Mouse (Mus musculus) embryonic facial prominence, embryonic 11.5 days (tissue): ENCODE measurements around the gene Bbs1. TPM values are rescaled to one million over a fixed set of nuclear protein-coding genes. Genes with fewer than 3 reads are reported as not detected.

Experiments used
- ATAC-seq: fragments of 200-750 bp; cut with Nextera tagmentation; replicated peaks from 2 replicates; pipeline ENCODE4 v1.8.0; 2017; ENCODE audit warnings: low read depth; ENCODE audit not compliant: insufficient number of reproducible peaks, low FRiP score, low TSS enrichment
- DNase-seq: peaks from one replicate; pipeline ENCODE4 v3.0.0-alpha.2; 2015; ENCODE audit warnings: low spot score
- H3K27ac ChIP-seq: fragments of 300-500 bp; sonication (generic); replicated peaks from 2 replicates; pipeline ENCODE4 v1.5.1; 2014; ENCODE audit warnings: mild to moderate bottlenecking, low read depth, low read length, control low read depth
- H3K27me3 ChIP-seq: fragments of 300-500 bp; sonication (generic); 2 replicates; pipeline ENCODE4 v1.6.1; 2014; ENCODE audit warnings: mild to moderate bottlenecking, low read length, moderate library complexity, mixed read lengths; ENCODE audit not compliant: control insufficient read depth, insufficient read depth
- H3K36me3 ChIP-seq: fragments of 300-500 bp; sonication (generic); replicated peaks from 2 replicates; pipeline ENCODE4 v1.6.1; 2014; ENCODE audit warnings: low read depth, mild to moderate bottlenecking, low read length, moderate library complexity, mixed read lengths; ENCODE audit not compliant: control insufficient read depth, insufficient read depth
- H3K4me1 ChIP-seq: fragments of 300-500 bp; sonication (generic); 2 replicates; pipeline ENCODE4 v1.6.1; 2014; ENCODE audit warnings: low read length, mixed read lengths; ENCODE audit not compliant: control insufficient read depth, insufficient read depth
- H3K4me2 ChIP-seq: fragments of 300-500 bp; sonication (generic); 2 replicates; pipeline ENCODE4 v1.6.1; 2014; ENCODE audit warnings: low read depth, mild to moderate bottlenecking, control low read depth, low read length, moderate library complexity
- H3K4me3 ChIP-seq: fragments of 300-500 bp; sonication (generic); 2 replicates; pipeline ENCODE4 v1.5.1; 2014; ENCODE audit warnings: low read depth, low read length, control low read depth
- H3K9ac ChIP-seq: fragments of 300-500 bp; sonication (generic); replicated peaks from 2 replicates; pipeline ENCODE4 v1.6.1; 2014; ENCODE audit warnings: mild to moderate bottlenecking, control low read depth, low read length
- H3K9me3 ChIP-seq: fragments of 300-500 bp; sonication (generic); replicated peaks from 2 replicates; pipeline ENCODE4 v1.6.1; 2016; ENCODE audit warnings: mild to moderate bottlenecking, low read length, inconsistent platforms, mixed read lengths; ENCODE audit not compliant: control insufficient read depth
- WGBS: fragments of 180-500 bp; shearing (Covaris S2); extraction: QIAGEN DNeasy Blood & Tissue Kit; methylation state at CpG from one replicate; pipeline ENCODE4 v1.1.7; 2014; 5-methylcytosine and 5-hydroxymethylcytosine counted together
- polyA plus RNA-seq: library from polyadenylated mRNA; unstranded; fragments of >200 nt; fragmentation: Nextera tagmentation; extraction: Ambion mirVana; gene quantifications from 2 replicates; pipeline ENCODE4 v1.2.1, GENCODE M21; 2014

Gene Bbs1
- polyA plus RNA-seq, 1 experiment from 2014 or later: 4.8 TPM

- Histone ChIP-seq H3K27ac (no peak overlapping the region), H3K4me1 (no peaks in the 10 kb centered on the region), H3K36me3 (no peaks in the 10 kb centered on the region), H3K9ac (no peak overlapping the region), H3K4me3 (no peak overlapping the region), H3K9me3 (no peaks in the 10 kb centered on the region), H3K4me2 (no peak overlapping the region), H3K27me3 (peaks cover 3% of the 10 kb centered on the region)
- WGBS: 84% methylated on average over 9 of the region's 9 CpGs
- ATAC-seq: no peak
- no peak for DNase-seq
These were observed 65.6 kb downstream of the Bbs1 start for GRCm38 (mm10) chr19:4840848-4841247.

GRCm38 (mm10) chr19:4839149-4839548, 67.3 kb downstream of the Bbs1 start, which contains the start of the genes Ccs and Ccdc87:
TSS of gene Ccs (minus strand) at chr19:4839332.
TSS of gene Ccdc87 (plus strand) at chr19:4839366.
- WGBS: 0% methylated on average over 25 of the region's 25 CpGs
- no peaks in the 10 kb centered on the region for H3K4me1 ChIP-seq
- ATAC-seq: peak; percentile 97
- peaks cover 3% of the 10 kb centered on the region for H3K27me3 ChIP-seq
- no peaks in the 10 kb centered on the region for H3K9me3 ChIP-seq
- peak; percentile 97 for DNase-seq
- peak within 1 kb of the TSS; percentile 64 for H3K4me3 ChIP-seq
- peak within 1 kb of the TSS; percentile 92 for H3K4me2 ChIP-seq
- no peak within 1 kb of the TSS for H3K27ac ChIP-seq
- no peaks in the 10 kb centered on the region for H3K36me3 ChIP-seq
- H3K9ac ChIP-seq: peak within 1 kb of the TSS; percentile 79

DNA sequence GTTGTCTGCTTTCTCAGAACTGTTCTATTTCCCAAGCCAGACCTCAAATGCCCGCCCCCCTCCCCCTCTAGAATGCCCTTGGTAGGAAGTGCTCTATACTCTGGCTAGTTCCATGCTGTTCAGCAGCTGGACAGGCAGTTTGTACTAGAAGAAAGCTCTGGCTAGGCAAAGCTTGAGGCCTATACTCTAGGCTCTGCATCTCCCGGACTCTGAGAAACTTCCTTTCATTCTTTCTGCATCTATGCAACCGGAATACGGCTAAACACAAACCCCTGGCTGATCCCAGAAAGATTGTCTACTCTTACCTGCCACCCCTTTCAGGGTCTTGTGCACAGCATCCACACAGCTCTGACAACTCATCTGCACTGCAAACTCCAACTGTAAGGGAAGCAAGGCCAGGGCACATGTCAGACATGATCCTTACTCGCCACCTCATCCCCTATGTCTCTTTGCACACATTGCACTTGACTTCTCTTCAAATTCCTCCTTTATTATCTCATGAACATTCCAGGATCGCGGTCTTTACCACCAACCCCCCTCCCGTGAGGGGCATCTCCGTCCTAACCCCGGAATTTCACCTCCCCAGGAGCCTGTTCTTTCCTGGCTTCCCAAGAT, 67.8 kb downstream of the Bbs1 start:
- Histone ChIP-seq H3K4me1 (no peaks in the 10 kb centered on the region), H3K9ac (peak overlapping the region; percentile 79), H3K36me3 (no peaks in the 10 kb centered on the region), H3K27me3 (peaks cover 3% of the 10 kb centered on the region), H3K4me2 (peak overlapping the region; percentile 92), H3K27ac (no peak overlapping the region), H3K9me3 (no peaks in the 10 kb centered on the region), H3K4me3 (peak overlapping the region; percentile 64)
- DNase-seq (peak; percentile 4), ATAC-seq (0 out of 2 replicates have a peak, but pooled peaks have one; percentile 7)
- WGBS: 33% methylated on average over 10 of the region's 10 CpGs

DNA sequence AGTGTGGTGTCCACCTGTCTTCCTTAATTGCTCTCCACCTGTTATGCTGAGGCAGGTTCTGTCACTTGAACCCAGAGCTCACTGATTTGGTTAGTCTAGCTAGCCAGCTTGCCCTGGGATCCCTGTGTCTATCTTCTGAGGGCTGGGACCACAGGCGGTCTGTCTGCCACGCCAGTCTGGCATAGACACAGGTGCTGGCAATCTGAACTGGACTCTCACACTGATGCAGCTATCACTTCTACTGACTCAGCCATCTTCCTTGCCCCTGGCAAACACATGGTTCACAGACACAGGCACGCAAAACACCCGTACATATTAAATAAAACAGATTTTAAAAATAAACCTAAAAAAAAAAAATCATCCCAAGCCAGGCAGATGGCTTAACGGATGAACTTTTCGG, 69.4 kb downstream of the Bbs1 start:
- no peak overlapping the region for H3K9ac ChIP-seq
- H3K27me3 ChIP-seq: peaks cover 3% of the 10 kb centered on the region
- no peaks in the 10 kb centered on the region for H3K9me3 ChIP-seq
- H3K36me3 ChIP-seq: no peaks in the 10 kb centered on the region
- no peak overlapping the region for H3K4me2 ChIP-seq
- 92% methylated on average over 6 of the region's 6 CpGs for WGBS
- ATAC-seq: no peak
- no peak overlapping the region for H3K27ac ChIP-seq
- DNase-seq: no peak
- no peaks in the 10 kb centered on the region for H3K4me1 ChIP-seq
- no peak overlapping the region for H3K4me3 ChIP-seq

Other genes starting within 250 kb of the Bbs1 start
- 3.7 and 4.4 TPM in 2 replicates for gene Gm960, start 208.0 kb downstream of the Bbs1 start, polyA plus RNA-seq
- 5.3 and 5.4 TPM in 2 replicates for gene Sptbn2, start 195.5 kb downstream of the Bbs1 start, polyA plus RNA-seq
- gene Rbm4b, start 150.1 kb downstream of the Bbs1 start, polyA plus RNA-seq: 110 and 116 TPM in 2 replicates
- 92.9 and 109 TPM in 2 replicates for gene Rbm4, start 112.7 kb downstream of the Bbs1 start, polyA plus RNA-seq
- gene Gm21992, start 95.0 kb downstream of the Bbs1 start, polyA plus RNA-seq: 18.4 and 25.8 TPM in 2 replicates
- gene Rbm14, start 95.0 kb downstream of the Bbs1 start, polyA plus RNA-seq: 110 and 111 TPM in 2 replicates
- gene Ccs, start 67.3 kb downstream of the Bbs1 start, polyA plus RNA-seq: 44.9 and 45.8 TPM in 2 replicates
- not detected in 2 replicates for gene Ccdc87, start 67.3 kb downstream of the Bbs1 start, polyA plus RNA-seq
- gene Ctsf, start 51.5 kb downstream of the Bbs1 start, polyA plus RNA-seq: 20.9 and 30.3 TPM in 2 replicates
- 4.3 and 5.6 TPM in 2 replicates for gene Actn3, start 28.7 kb downstream of the Bbs1 start, polyA plus RNA-seq
- gene Zdhhc24, start 28.0 kb downstream of the Bbs1 start, polyA plus RNA-seq: 7.4 and 8.7 TPM in 2 replicates
- 133 and 138 TPM in 2 replicates for gene Dpp3, start 21.7 kb upstream of the Bbs1 start, polyA plus RNA-seq
- gene Peli3, start 36.5 kb upstream of the Bbs1 start, polyA plus RNA-seq: 1.7 TPM in 2 replicates
- gene Mrpl11, start 55.5 kb upstream of the Bbs1 start, polyA plus RNA-seq: 164 and 173 TPM in 2 replicates
- gene Npas4, start 83.7 kb upstream of the Bbs1 start, polyA plus RNA-seq: not detected in 2 replicates
- 3.9 and 4.4 TPM in 2 replicates for gene Slc29a2, start 117.2 kb upstream of the Bbs1 start, polyA plus RNA-seq
- gene B4gat1, start 132.2 kb upstream of the Bbs1 start, polyA plus RNA-seq: 38.5 and 40.8 TPM in 2 replicates
- 0.96 and 1.6 TPM in 2 replicates for gene AC124502.3, start 132.3 kb upstream of the Bbs1 start, polyA plus RNA-seq
- 47.5 and 47.9 TPM in 2 replicates for gene Brms1, start 134.7 kb upstream of the Bbs1 start, polyA plus RNA-seq
- gene Rin1, start 143.9 kb upstream of the Bbs1 start, polyA plus RNA-seq: 0.99 and 1.2 TPM in 2 replicates
- 43.1 and 48.4 TPM in 2 replicates for gene Cd248, start 161.4 kb upstream of the Bbs1 start, polyA plus RNA-seq
- gene Tmem151a, start 178.9 kb upstream of the Bbs1 start, polyA plus RNA-seq: 1.8 and 2.1 TPM in 2 replicates
- 62.8 and 75.8 TPM in 2 replicates for gene Yif1a, start 181.9 kb upstream of the Bbs1 start, polyA plus RNA-seq
- gene Cnih2, start 191.9 kb upstream of the Bbs1 start, polyA plus RNA-seq: 48.9 and 54.0 TPM in 2 replicates
- gene Rab1b, start 200.4 kb upstream of the Bbs1 start, polyA plus RNA-seq: 214 and 235 TPM in 2 replicates
- gene Klc2, start 211.9 kb upstream of the Bbs1 start, polyA plus RNA-seq: 18.9 and 19.8 TPM in 2 replicates